In the genomic region with DNA sequence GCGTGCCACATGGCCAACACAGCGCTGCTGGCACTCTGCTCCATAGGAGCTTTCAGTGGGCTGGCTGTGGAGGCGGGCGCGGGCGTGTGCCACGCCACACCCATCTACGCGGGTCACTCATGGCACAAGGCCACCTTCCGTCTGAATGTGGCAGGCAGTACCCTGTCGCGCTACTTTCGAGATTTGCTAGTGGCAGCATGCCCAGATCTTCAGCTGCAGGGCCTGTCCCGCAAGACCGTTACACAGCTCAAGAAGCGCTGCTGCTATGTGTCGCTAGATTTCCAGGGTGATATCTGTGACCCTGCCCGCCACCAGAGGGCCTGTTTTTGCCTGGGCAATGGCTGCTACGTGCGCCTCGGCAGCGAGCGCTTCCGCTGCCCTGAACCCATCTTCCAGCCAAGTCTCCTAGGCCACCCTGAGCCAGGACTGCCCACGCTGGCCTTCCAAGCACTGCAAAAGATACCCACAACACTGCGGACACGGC, we compare ENCODE assay signal across 8 mouse cellular contexts. TPM values are rescaled to one million over a fixed set of nuclear protein-coding genes. Genes with fewer than 3 reads are reported as not detected.
DNase-seq lines count a peak whose midpoint lies in the region; ATAC-seq lines count a peak whose summit lies in the region.

No protein-coding gene starts in this region.

- WGBS in hindbrain, embryonic 11.5 days = 29% methylated on average over 27 of the region's 27 CpGs

- no peak overlapping the region for H3K4me3 ChIP-seq in hindbrain, embryonic 11.5 days (ENCODE audit: low read depth, low read length)

- H3K4me1 ChIP-seq in hindbrain, embryonic 11.5 days (replicated peaks; ENCODE audit: control insufficient read depth, insufficient read depth, low read length) = peaks cover 9% of the 10 kb centered on the region; the same call in 1 of the 2 replicates

- 0 out of 2 replicates have a peak overlapping the region, but pooled peaks have one; percentile 12 for H3K9ac ChIP-seq in hindbrain, embryonic 11.5 days (ENCODE audit: low read depth, low read length)

- peak; percentile 87 for DNase-seq in Muller cell, postnatal 12 days (ENCODE audit: inconsistent ontology term)
- peak; percentile 97 for DNase-seq in cerebellum, postnatal 10 days
- peak; percentile 75 to 79 for DNase-seq in frontal cortex, postnatal 10 days (ENCODE audit: low spot score in 2 of 2)
- DNase-seq in hindbrain, embryonic 11.5 days (ENCODE audit: low spot score) = peak; percentile 75
- DNase-seq in layer of hippocampus, postnatal 14 days (ENCODE audit: low spot score in 2 of 2) = peak; percentile 74 to 76
- DNase-seq in right cerebral cortex, postnatal 10 days (ENCODE audit: low spot score in 2 of 2) = peak; percentile 85 to 91
- DNase-seq in urinary bladder, postnatal 25 days (ENCODE audit: low spot score) = peak; percentile 50

- 0 out of 2 replicates have a peak overlapping the region, but pooled peaks have one; percentile 22 for H3K4me2 ChIP-seq in hindbrain, embryonic 11.5 days (replicated peaks; ENCODE audit: low read depth, low read length)

- H3K27ac ChIP-seq in hindbrain, embryonic 11.5 days (ENCODE audit: low read depth, low read length) = no peak overlapping the region

- ATAC-seq in hindbrain, embryonic 11.5 days (ENCODE audit: low FRiP score) = peak; percentile 25; the same call in 1 of the 2 replicates
- ATAC-seq in megakaryocyte, adult 5-6 weeks (ENCODE audit: poor library complexity, severe bottlenecking) = peak; percentile 77

- H3K9me3 ChIP-seq in hindbrain, embryonic 11.5 days (ENCODE audit: control insufficient read depth, low read length) = no peaks in the 10 kb centered on the region

- no peaks in the 10 kb centered on the region for H3K36me3 ChIP-seq in hindbrain, embryonic 11.5 days (ENCODE audit: control insufficient read depth, insufficient read depth, low read length)

- H3K27me3 ChIP-seq in hindbrain, embryonic 11.5 days (ENCODE audit: control insufficient read depth, insufficient read depth, low read length) = peaks cover 12% of the 10 kb centered on the region; the same call in 1 of the 2 replicates

RNA-seq across cellular contexts. Expression of a gene that starts 0.9 kb away (rescaled TPM):
- 0.32 and 0.69 TPM in 2 replicates for polyA plus RNA-seq in hindbrain, embryonic 11.5 days (2014; fragmentation: Nextera tagmentation; extraction: Ambion mirVana)
- not detected for total RNA-seq in layer of hippocampus, postnatal 14 days (2021)
- 0.11 TPM in 1 of 2 replicates, not detected in the other for total RNA-seq in megakaryocyte, adult 5-6 weeks (2015)
- 0.15 TPM in 1 of 2 replicates, not detected in the other for total RNA-seq in megakaryocyte, adult 5-6 weeks (2017)

RNA-seq across cellular contexts. Expression of a gene that starts 5.6 kb away (rescaled TPM):
- polyA plus RNA-seq in hindbrain, embryonic 11.5 days (2014; fragmentation: Nextera tagmentation; extraction: Ambion mirVana) = 2.5 and 3.0 TPM in 2 replicates
- 1 to 10 TPM; 1.0 to 1.4 TPM for total RNA-seq in layer of hippocampus, postnatal 14 days (2021)
- total RNA-seq in megakaryocyte, adult 5-6 weeks (2015) = not detected in 2 replicates
- not detected in 2 replicates for total RNA-seq in megakaryocyte, adult 5-6 weeks (2017)

RNA-seq across cellular contexts. Expression of a gene that starts 6.2 kb away (rescaled TPM):
- polyA plus RNA-seq in hindbrain, embryonic 11.5 days (2014; fragmentation: Nextera tagmentation; extraction: Ambion mirVana) = 10.8 and 12.5 TPM in 2 replicates
- total RNA-seq in layer of hippocampus, postnatal 14 days (2021) = 10 to 100 TPM; 27.7 to 28.0 TPM
- 0.78 and 1.6 TPM in 2 replicates for total RNA-seq in megakaryocyte, adult 5-6 weeks (2015)
- 1.8 and 2.2 TPM in 2 replicates for total RNA-seq in megakaryocyte, adult 5-6 weeks (2017)

RNA-seq across cellular contexts. Expression of a gene that starts 17.2 kb away (rescaled TPM):
- 13.0 and 16.9 TPM in 2 replicates for polyA plus RNA-seq in hindbrain, embryonic 11.5 days (2014; fragmentation: Nextera tagmentation; extraction: Ambion mirVana)
- total RNA-seq in layer of hippocampus, postnatal 14 days (2021) = 1 to 10 TPM; 7.1 to 8.0 TPM
- 14.3 and 16.2 TPM in 2 replicates for total RNA-seq in megakaryocyte, adult 5-6 weeks (2015)
- total RNA-seq in megakaryocyte, adult 5-6 weeks (2017) = 7.7 and 9.3 TPM in 2 replicates

RNA-seq across cellular contexts. Expression of a gene that starts 51.0 kb away (rescaled TPM):
- 12.8 and 14.1 TPM in 2 replicates for polyA plus RNA-seq in hindbrain, embryonic 11.5 days (2014; fragmentation: Nextera tagmentation; extraction: Ambion mirVana)
- 10 to 100 TPM; 17.2 to 19.8 TPM for total RNA-seq in layer of hippocampus, postnatal 14 days (2021)
- 21.9 and 24.2 TPM in 2 replicates for total RNA-seq in megakaryocyte, adult 5-6 weeks (2015)
- total RNA-seq in megakaryocyte, adult 5-6 weeks (2017) = 24.4 and 27.1 TPM in 2 replicates

Comparison
In these comparisons a context has a peak if more than half of its experiments do, and no peak if none do; other contexts are left out.
1. RNA of a gene that starts 6.2 kb away (total RNA-seq): 27.7 to 28.0 TPM in layer of hippocampus, postnatal 14 days; 0.78 to 2.2 TPM in megakaryocyte, adult 5-6 weeks; every median in the first group is over 4 times any median in the second.
2. Peak in every context shown above with its lines, with median percentiles within 50 percentile points of each other: DNase-seq.